Mouse (Mus musculus) embryonic facial prominence, embryonic 11.5 days (tissue): ENCODE measurements around the gene Spsb2. TPM values are rescaled to one million over a fixed set of nuclear protein-coding genes. Genes with fewer than 3 reads are reported as not detected.
A peak's percentile ranks its signal among the peaks of the same experiment; 100 is the strongest.
"Not testable (repeated sequence)": the region's sequence is repeated elsewhere in the genome, so short reads cannot be mapped to it uniquely, and the experiment has no call there.

Experiments
- ATAC-seq: fragments of 200-750 bp; cut with Nextera tagmentation; replicated peaks from 2 replicates; pipeline ENCODE4 v1.8.0; 2017; ENCODE audit warnings: low read depth; ENCODE audit not compliant: insufficient number of reproducible peaks, low FRiP score, low TSS enrichment
- DNase-seq: peaks from one replicate; pipeline ENCODE4 v3.0.0-alpha.2; 2015; ENCODE audit warnings: low spot score
- H3K27ac ChIP-seq: fragments of 300-500 bp; sonication (generic); replicated peaks from 2 replicates; pipeline ENCODE4 v1.5.1; 2014; ENCODE audit warnings: mild to moderate bottlenecking, low read depth, low read length, control low read depth
- H3K27me3 ChIP-seq: fragments of 300-500 bp; sonication (generic); 2 replicates; pipeline ENCODE4 v1.6.1; 2014; ENCODE audit warnings: mild to moderate bottlenecking, low read length, moderate library complexity, mixed read lengths; ENCODE audit not compliant: control insufficient read depth, insufficient read depth
- H3K36me3 ChIP-seq: fragments of 300-500 bp; sonication (generic); replicated peaks from 2 replicates; pipeline ENCODE4 v1.6.1; 2014; ENCODE audit warnings: low read depth, mild to moderate bottlenecking, low read length, moderate library complexity, mixed read lengths; ENCODE audit not compliant: control insufficient read depth, insufficient read depth
- H3K4me1 ChIP-seq: fragments of 300-500 bp; sonication (generic); 2 replicates; pipeline ENCODE4 v1.6.1; 2014; ENCODE audit warnings: low read length, mixed read lengths; ENCODE audit not compliant: control insufficient read depth, insufficient read depth
- H3K4me2 ChIP-seq: fragments of 300-500 bp; sonication (generic); 2 replicates; pipeline ENCODE4 v1.6.1; 2014; ENCODE audit warnings: low read depth, mild to moderate bottlenecking, control low read depth, low read length, moderate library complexity
- H3K4me3 ChIP-seq: fragments of 300-500 bp; sonication (generic); 2 replicates; pipeline ENCODE4 v1.5.1; 2014; ENCODE audit warnings: low read depth, low read length, control low read depth
- H3K9ac ChIP-seq: fragments of 300-500 bp; sonication (generic); replicated peaks from 2 replicates; pipeline ENCODE4 v1.6.1; 2014; ENCODE audit warnings: mild to moderate bottlenecking, control low read depth, low read length
- H3K9me3 ChIP-seq: fragments of 300-500 bp; sonication (generic); replicated peaks from 2 replicates; pipeline ENCODE4 v1.6.1; 2016; ENCODE audit warnings: mild to moderate bottlenecking, low read length, inconsistent platforms, mixed read lengths; ENCODE audit not compliant: control insufficient read depth
- WGBS: fragments of 180-500 bp; shearing (Covaris S2); extraction: QIAGEN DNeasy Blood & Tissue Kit; methylation state at CpG from one replicate; pipeline ENCODE4 v1.1.7; 2014; 5-methylcytosine and 5-hydroxymethylcytosine counted together
- polyA plus RNA-seq: library from polyadenylated mRNA; unstranded; fragments of >200 nt; fragmentation: Nextera tagmentation; extraction: Ambion mirVana; gene quantifications from 2 replicates; pipeline ENCODE4 v1.2.1, GENCODE M21; 2014

Gene Spsb2
- polyA plus RNA-seq, 1 experiment from 2014 or later, result 4.7 TPM

DNA sequence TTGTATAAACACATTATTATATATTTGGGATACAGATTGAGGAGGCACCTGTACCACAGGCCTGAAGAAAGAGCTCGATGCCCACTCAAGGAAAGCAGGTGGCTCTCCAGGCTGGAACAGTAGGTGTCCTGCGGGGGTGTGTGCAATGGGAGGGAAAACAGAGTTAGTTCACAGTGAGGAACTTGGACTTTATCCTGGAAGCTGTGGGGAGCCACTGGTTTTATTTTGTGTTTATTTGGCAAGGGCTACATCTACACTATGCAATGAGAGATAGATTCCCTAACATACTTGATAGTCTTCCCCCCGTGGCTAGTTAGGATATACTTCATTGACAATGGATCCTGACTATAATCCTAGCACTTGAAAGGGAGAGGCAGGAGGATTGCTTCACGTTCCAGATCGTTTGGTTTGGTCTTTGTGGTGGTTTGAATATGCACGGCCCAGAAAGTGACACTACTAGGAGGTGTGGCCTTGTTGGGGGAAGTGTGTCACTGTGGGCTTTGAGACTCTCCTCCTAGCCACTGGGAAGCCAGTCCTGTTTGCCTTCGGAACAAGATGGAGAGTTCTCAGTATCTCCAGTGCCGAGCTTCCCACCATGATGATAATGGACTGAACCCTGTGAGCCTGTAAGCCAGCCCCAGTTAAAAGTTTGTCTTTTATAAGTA, 21.6 kb upstream of the Spsb2 start:
- no peak overlapping the region for H3K4me2 ChIP-seq
- no peak for ATAC-seq
- H3K9me3 ChIP-seq, result no peaks in the 10 kb centered on the region
- H3K27ac ChIP-seq, result no peak overlapping the region
- 0 out of 2 replicates have a peak, but pooled peaks cover 4% of the 10 kb centered on the region for H3K4me1 ChIP-seq
- H3K27me3 ChIP-seq, result no peaks in the 10 kb centered on the region
- no peak overlapping the region for H3K9ac ChIP-seq
- WGBS, result 65% methylated on average over 8 of the region's 8 CpGs
- H3K4me3 ChIP-seq, result no peak overlapping the region
- H3K36me3 ChIP-seq, result no peaks in the 10 kb centered on the region
- DNase-seq, result no peak

DNA sequence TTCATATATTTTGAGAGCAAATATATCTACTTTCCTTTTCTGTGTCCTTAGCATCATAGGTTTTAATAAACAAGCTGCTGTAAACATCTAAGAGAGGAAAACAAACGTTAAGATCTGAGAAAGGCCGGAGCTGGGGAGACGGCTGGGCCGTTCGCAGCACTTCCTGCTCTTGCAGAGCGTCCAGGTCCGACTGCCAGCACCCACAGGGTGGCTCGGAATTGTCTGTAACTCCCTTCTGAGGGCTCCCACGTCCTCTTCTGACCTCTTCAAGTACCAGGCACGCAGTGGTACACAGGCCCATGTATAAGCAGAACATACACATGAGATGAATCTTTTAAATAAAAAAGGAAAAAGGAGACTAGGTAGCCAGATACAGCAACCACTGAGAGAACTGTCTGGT, 20.7 kb upstream of the Spsb2 start:
- Histone ChIP-seq H3K4me2 (no peak overlapping the region), H3K4me1 (no peaks in the 10 kb centered on the region), H3K27ac (no peak overlapping the region), H3K9ac (no peak overlapping the region), H3K27me3 (no peaks in the 10 kb centered on the region), H3K9me3 (no peaks in the 10 kb centered on the region), H3K36me3 (no peaks in the 10 kb centered on the region), H3K4me3 (no peak overlapping the region)
- WGBS, result 77% methylated on average over 10 of the region's 10 CpGs
- DNase-seq (no peak), ATAC-seq (no peak)

DNA sequence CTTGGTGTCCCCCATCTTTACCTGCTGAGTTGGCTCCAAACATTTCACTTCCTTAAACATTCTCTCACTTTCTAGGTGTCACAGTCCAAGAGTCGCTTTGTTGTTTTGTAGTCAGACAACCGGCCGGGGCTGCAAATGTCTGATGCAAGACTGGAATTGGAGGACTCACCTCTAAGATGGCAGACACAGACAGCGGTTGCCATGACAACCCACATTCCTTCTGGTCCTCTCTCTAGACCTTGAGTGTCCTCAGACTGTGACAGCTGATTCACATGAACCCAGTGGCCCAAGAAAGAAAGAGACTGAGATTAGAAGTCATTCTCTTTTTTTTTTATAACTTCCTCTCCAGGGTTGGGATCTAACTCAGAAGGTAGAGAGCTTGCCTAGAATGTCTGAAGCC, 18.9 kb upstream of the Spsb2 start:
- Histone ChIP-seq H3K4me2 (no peak overlapping the region), H3K27ac (no peak overlapping the region), H3K9ac (no peak overlapping the region), H3K27me3 (no peaks in the 10 kb centered on the region), H3K4me1 (no peaks in the 10 kb centered on the region), H3K36me3 (no peaks in the 10 kb centered on the region), H3K4me3 (no peak overlapping the region), H3K9me3 (no peaks in the 10 kb centered on the region)
- no peak for DNase-seq
- no peak for ATAC-seq
- 84% methylated on average over 4 of the region's 4 CpGs for WGBS

DNA sequence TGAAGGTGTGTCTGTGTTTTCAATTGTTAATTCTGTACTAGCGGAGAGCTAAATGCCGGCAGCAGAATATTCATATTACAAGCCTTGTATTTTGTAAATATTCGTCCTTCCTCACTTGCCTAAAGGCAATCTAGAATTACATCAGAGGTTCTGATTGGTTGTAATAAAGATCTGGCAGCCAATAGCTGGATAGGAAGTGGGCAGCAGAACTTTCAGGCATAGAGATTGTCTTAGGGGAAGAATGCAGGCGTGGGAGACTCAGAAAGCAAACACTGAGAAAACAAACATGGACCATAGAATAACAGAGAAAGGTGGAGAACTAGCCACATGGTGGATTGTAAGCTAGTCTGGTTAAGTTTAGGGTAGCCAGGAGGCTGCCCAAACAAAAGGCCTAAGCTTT, 18.3 kb upstream of the Spsb2 start:
- 58% methylated on average over 4 of the region's 4 CpGs for WGBS
- Histone ChIP-seq H3K4me3 (no peak overlapping the region), H3K27me3 (no peaks in the 10 kb centered on the region), H3K4me2 (no peak overlapping the region), H3K27ac (no peak overlapping the region), H3K4me1 (no peaks in the 10 kb centered on the region), H3K9ac (no peak overlapping the region), H3K9me3 (no peaks in the 10 kb centered on the region), H3K36me3 (no peaks in the 10 kb centered on the region)
- ATAC-seq, result no peak
- no peak for DNase-seq

DNA sequence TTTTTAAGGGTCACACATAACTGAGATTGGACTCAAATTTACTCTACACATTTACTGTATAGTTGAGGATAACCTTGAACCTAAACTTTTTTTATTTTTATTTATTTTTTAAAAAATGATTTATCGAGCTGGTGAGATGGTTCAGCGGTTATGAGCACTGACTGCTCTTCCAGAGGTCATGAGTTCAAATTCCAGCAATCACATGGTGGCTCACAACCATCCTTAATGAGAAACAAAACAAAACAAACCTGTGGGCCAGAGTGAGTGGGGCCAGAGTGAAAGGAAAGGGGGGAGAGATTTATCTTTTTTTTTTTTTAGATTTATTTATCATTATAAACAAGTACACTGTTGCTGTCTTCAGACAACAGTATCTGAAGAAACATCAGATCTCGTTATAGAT, 16.6 kb upstream of the Spsb2 start:
- Histone ChIP-seq H3K27me3 (no peaks in the 10 kb centered on the region), H3K9me3 (no peaks in the 10 kb centered on the region), H3K9ac (no peak overlapping the region), H3K36me3 (no peaks in the 10 kb centered on the region), H3K4me1 (no peaks in the 10 kb centered on the region), H3K4me3 (no peak overlapping the region), H3K27ac (no peak overlapping the region), H3K4me2 (no peak overlapping the region)
- ATAC-seq (no peak), DNase-seq (no peak)
- 81% methylated on average over 3 of the region's 3 CpGs for WGBS

DNA sequence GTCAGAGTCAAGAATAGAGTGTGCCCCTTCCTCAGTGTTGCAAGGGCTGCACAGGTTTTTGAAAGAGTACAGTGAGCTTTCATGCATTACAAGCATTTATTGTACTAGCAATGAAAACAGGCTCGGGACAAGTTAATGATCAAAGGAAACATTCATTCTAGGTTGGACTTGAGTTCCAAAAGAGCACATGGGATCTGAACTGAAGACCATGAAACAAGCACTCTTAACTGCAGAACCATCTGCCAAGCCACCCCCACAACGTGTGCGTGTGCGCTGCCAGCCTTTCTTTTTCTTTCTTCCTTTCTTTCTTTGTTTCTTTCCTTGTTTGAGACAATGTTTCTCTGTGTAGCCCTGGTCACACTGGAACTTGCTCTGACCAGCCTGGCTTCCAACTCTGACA, 12.7 kb upstream of the Spsb2 start:
- DNase-seq, result no peak
- Histone ChIP-seq H3K9me3 (no peaks in the 10 kb centered on the region), H3K36me3 (no peaks in the 10 kb centered on the region), H3K4me3 (no peak overlapping the region), H3K4me1 (no peaks in the 10 kb centered on the region), H3K9ac (no peak overlapping the region), H3K4me2 (no peak overlapping the region), H3K27ac (no peak overlapping the region), H3K27me3 (no peaks in the 10 kb centered on the region)
- 82% methylated on average over 4 of the region's 4 CpGs for WGBS
- ATAC-seq, result no peak

DNA sequence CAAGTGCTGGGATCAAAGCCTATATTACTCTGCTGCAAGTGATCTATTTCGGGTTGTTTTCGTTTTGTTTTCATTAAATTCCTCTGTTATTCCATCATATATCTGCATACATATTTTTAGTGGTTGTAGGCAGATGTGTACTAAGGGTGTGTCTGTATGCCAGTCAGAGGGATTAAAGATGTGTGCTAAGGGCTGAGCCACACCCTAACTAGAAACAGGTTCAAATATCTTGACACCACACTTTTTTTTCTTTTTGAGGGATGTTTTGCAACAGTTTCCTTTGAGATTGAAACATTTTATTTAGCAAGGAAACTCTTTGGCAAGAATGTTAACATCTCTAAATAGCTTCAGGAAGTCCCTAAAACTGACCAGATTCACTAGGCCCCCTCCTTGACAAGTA, 12.3 kb upstream of the Spsb2 start:
- Histone ChIP-seq H3K36me3 (no peaks in the 10 kb centered on the region), H3K9ac (no peak overlapping the region), H3K27ac (no peak overlapping the region), H3K9me3 (no peaks in the 10 kb centered on the region), H3K27me3 (no peaks in the 10 kb centered on the region), H3K4me1 (no peaks in the 10 kb centered on the region), H3K4me3 (no peak overlapping the region), H3K4me2 (no peak overlapping the region)
- ATAC-seq (no peak), DNase-seq (no peak)
- WGBS, result 78% methylated on average over 2 of the region's 2 CpGs

DNA sequence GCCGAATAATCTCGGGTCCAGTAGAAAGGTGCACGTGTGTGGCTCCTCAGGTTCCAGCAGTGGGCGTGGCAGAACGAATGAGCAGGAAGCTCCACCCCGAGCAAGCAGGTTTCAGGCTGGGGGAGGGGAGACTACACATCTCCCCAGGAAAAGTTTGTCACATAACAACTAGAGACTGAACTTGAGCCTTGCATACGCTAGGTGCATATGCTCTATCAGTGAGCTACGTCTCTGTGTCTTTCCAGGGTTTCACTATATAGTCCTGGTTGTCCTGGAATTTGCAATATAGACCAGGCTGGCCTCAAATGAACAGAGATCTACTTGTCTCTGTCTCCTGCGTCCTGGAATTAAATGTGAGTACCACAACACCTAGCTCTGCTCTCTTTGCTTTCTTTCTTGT, 6.1 kb upstream of the Spsb2 start:
- WGBS, result 8% methylated on average over 5 of the region's 9 CpGs
- H3K4me1 ChIP-seq, H3K9me3 ChIP-seq, H3K27ac ChIP-seq, H3K36me3 ChIP-seq, H3K27me3 ChIP-seq, H3K4me3 ChIP-seq, H3K4me2 ChIP-seq, H3K9ac ChIP-seq: not testable (repeated sequence)
- ATAC-seq, result peak; percentile 41; the same call in 1 of the 2 replicates
- peak; percentile 44 for DNase-seq
